Mouse (Mus musculus) heart, postnatal 0 days (tissue): ENCODE results near the gene Phc3.

Experiments used
- CTCF ChIP-seq: IDR thresholded peaks from 2 replicates; pipeline ENCODE4 v1.5.1; 2016; ENCODE audit warnings: antibody characterized with exemption, control low read depth, low read depth
- EP300 ChIP-seq: IDR thresholded peaks from 2 replicates; pipeline ENCODE4 v1.6.1; 2016; ENCODE audit warnings: antibody characterized with exemption, low read depth

- TF ChIP-seq CTCF (no peak), EP300 (no peak)
These were observed 69.8 kb downstream of the Phc3 start for GRCm38 (mm10) chr3:30899407-30899806.
